Mouse (Mus musculus): ENCODE data around the gene Iqgap1.

DNA sequence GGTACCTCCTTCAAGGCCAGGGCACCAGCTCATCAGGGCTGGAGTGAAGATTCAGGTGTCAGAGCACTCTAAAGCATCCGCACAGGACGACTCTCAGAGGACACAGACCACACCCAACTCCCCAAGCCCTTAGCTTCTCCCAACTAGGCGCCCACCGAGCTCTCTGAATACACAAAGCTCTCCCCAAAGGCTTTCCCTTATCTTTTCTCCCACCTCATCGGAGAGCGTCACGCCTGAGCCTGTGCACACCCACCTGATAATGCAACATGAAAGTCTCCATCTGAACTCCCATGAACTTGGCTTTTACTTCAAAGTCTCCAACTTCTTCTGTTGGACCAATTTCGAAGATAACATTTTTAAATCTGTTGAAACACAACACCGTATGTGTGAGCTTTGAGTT lies 109.0 kb downstream of the Iqgap1 start:
- no peak for TF ChIP-seq GATA1 (IDR thresholded peaks at IDR 0.05; ENCODE audit: borderline replicate concordance, low read length)
- TF ChIP-seq FLI1 (IDR thresholded peaks at IDR 0.05; ENCODE audit: low read length) = no peak
